Mouse (Mus musculus): ENCODE results near the gene Cabp7.

- no peak for TF ChIP-seq MAX (IDR thresholded peaks at IDR 0.05; ENCODE audit: low read length)
- no peak for TF ChIP-seq CTCF (conservative IDR thresholded peaks at IDR 0.05 in 1 of 2, IDR thresholded peaks at IDR 0.05 in 1 of 2; ENCODE audit: low read depth in 2 of 2, low read length in 2 of 2)
- TF ChIP-seq JUND (conservative IDR thresholded peaks at IDR 0.05; ENCODE audit: low read depth, low read length): no peak
- TF ChIP-seq POLR2A (IDR thresholded peaks at IDR 0.05; ENCODE audit: low read depth, low read length): no peak
These were observed 16.5 kb downstream of the Cabp7 start for GRCm38 (mm10) chr11:4730096-4730495.
